Mouse (Mus musculus) limb, embryonic 10.5 days (tissue): ENCODE measurements around the gene Kctd12. TPM values are rescaled to one million over a fixed set of nuclear protein-coding genes. Genes with fewer than 3 reads are reported as not detected.

Experiments
- DNase-seq: peaks from one replicate; pipeline ENCODE4 v3.0.0-alpha.2; 2017; ENCODE audit warnings: low spot score
- H3K27ac ChIP-seq: fragments of 300-500 bp; sonication (generic); 2 replicates; pipeline ENCODE4 v1.5.1; 2016; ENCODE audit warnings: mild to moderate bottlenecking
- H3K27me3 ChIP-seq: fragments of 300-500 bp; sonication (generic); 2 replicates; pipeline ENCODE4 v1.6.1; 2016; ENCODE audit warnings: low read depth, mild to moderate bottlenecking; ENCODE audit not compliant: poor library complexity, severe bottlenecking
- H3K36me3 ChIP-seq: fragments of 300-500 bp; sonication (generic); 2 replicates; pipeline ENCODE4 v1.6.1; 2016; ENCODE audit warnings: mild to moderate bottlenecking, moderate library complexity
- H3K4me1 ChIP-seq: fragments of 300-500 bp; sonication (generic); 2 replicates; pipeline ENCODE4 v1.6.1; 2016
- H3K4me3 ChIP-seq: fragments of 300-500 bp; sonication (generic); 2 replicates; pipeline ENCODE4 v1.5.1; 2016; ENCODE audit warnings: mild to moderate bottlenecking, moderate library complexity
- H3K9me3 ChIP-seq: fragments of 300-500 bp; sonication (generic); replicated peaks from 2 replicates; pipeline ENCODE4 v1.6.1; 2016; ENCODE audit warnings: mild to moderate bottlenecking
- WGBS: fragments of 180-500 bp; shearing (Covaris S2); methylation state at CpG from one replicate; pipeline ENCODE4 v1.1.7; 2016; 5-methylcytosine and 5-hydroxymethylcytosine counted together
- polyA plus RNA-seq: library from polyadenylated mRNA; unstranded; fragments of >200 nt; fragmentation: Nextera tagmentation; extraction: Ambion mirVana; gene quantifications from 2 replicates; pipeline ENCODE4 v1.2.1, GENCODE M21; 2016

Kctd12 gene
- polyA plus RNA-seq: 5.3 and 8.2 TPM in 2 replicates

GRCm38 (mm10) chr14:102982627-102983540, at the start of gene Kctd12:
Gene Kctd12, minus strand, starts transcription at chr14:102982637.
- H3K36me3 ChIP-seq: no peaks in the 10 kb centered on the region
- peak; percentile 88 for DNase-seq
- H3K4me3 ChIP-seq: peak within 1 kb of the TSS; percentile 77
- no peaks in the 10 kb centered on the region for H3K9me3 ChIP-seq
- WGBS: 2% methylated on average over 61 of the region's 66 CpGs
- H3K27me3 ChIP-seq: peaks cover 21% of the 10 kb centered on the region; the same call in 1 of the 2 replicates
- H3K27ac ChIP-seq: peak within 1 kb of the TSS; percentile 91
- H3K4me1 ChIP-seq: peaks cover 29% of the 10 kb centered on the region

DNA sequence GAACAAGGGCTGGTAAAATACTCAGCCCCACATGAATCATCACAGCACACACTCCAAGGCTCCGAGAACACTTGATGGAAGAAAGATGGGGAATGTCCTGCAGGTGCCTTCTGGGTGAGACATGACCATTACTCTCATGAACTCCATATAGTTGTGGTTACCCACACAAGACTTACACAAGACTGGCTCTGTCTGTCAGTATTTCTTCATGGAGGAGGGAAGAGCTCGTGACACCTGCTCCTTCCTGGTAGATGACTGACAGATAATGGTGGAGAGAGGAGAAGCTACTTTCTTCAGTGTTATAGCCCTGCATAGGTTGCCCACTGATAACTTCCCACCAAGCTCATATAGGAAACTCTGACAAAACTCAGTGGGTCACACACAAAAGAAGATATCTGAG, 46.8 kb upstream of the Kctd12 start:
- Histone ChIP-seq H3K4me1 (no peaks in the 10 kb centered on the region), H3K36me3 (no peaks in the 10 kb centered on the region), H3K4me3 (no peak overlapping the region), H3K27ac (no peak overlapping the region), H3K9me3 (no peaks in the 10 kb centered on the region), H3K27me3 (no peaks in the 10 kb centered on the region)
- no peak for DNase-seq
- WGBS: 88% methylated on average over 2 of the region's 2 CpGs

- no peaks in the 10 kb centered on the region for H3K9me3 ChIP-seq
- H3K27ac ChIP-seq: no peak overlapping the region
- H3K27me3 ChIP-seq: no peaks in the 10 kb centered on the region
- no peak for DNase-seq
- no peaks in the 10 kb centered on the region for H3K4me1 ChIP-seq
- H3K4me3 ChIP-seq: no peak overlapping the region
- 77% methylated on average over 2 of the region's 2 CpGs for WGBS
- H3K36me3 ChIP-seq: no peaks in the 10 kb centered on the region
Observed at GRCm38 (mm10) chr14:103020046-103020445, 37.6 kb upstream of the Kctd12 start.

DNA sequence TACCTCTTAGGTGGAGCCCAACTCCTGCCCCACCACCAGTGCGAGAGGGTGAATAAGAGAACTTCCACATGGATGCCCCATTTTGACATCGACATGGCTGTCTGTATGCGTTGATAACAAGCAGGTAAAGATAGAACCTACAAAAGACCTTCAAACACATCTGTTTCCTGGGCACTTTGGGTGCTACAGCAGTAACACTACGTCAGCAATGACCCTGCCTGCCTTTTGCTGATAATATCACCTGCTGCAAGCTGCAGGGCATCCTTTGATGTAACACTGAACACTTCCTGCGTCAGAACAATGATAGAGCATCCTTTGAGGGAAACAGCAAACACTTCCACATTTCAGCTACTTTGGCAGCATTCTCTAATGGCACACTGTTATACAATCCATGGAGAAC, 34.6 kb upstream of the Kctd12 start:
- no peaks in the 10 kb centered on the region for H3K9me3 ChIP-seq
- DNase-seq: no peak
- H3K36me3 ChIP-seq: no peaks in the 10 kb centered on the region
- H3K27me3 ChIP-seq: no peaks in the 10 kb centered on the region
- 71% methylated on average over 5 of the region's 5 CpGs for WGBS
- H3K27ac ChIP-seq: no peak overlapping the region
- no peak overlapping the region for H3K4me3 ChIP-seq
- H3K4me1 ChIP-seq: 0 out of 2 replicates have a peak, but pooled peaks cover 6% of the 10 kb centered on the region

GRCm38 (mm10) chr14:103012563-103013150, 30.2 kb upstream of the Kctd12 start:
- no peaks in the 10 kb centered on the region for H3K36me3 ChIP-seq
- H3K27me3 ChIP-seq: no peaks in the 10 kb centered on the region
- no peak overlapping the region for H3K27ac ChIP-seq
- peak; percentile 51 for DNase-seq
- no peaks in the 10 kb centered on the region for H3K9me3 ChIP-seq
- peaks cover 9% of the 10 kb centered on the region; the same call in 1 of the 2 replicates for H3K4me1 ChIP-seq
- WGBS: 30% methylated on average over 4 of the region's 4 CpGs
- no peak overlapping the region for H3K4me3 ChIP-seq

GRCm38 (mm10) chr14:103011782-103012181, 29.3 kb upstream of the Kctd12 start:
- H3K4me3 ChIP-seq: no peak overlapping the region
- no peaks in the 10 kb centered on the region for H3K27me3 ChIP-seq
- H3K9me3 ChIP-seq: no peaks in the 10 kb centered on the region
- 42% methylated on average over 5 of the region's 5 CpGs for WGBS
- H3K36me3 ChIP-seq: no peaks in the 10 kb centered on the region
- H3K27ac ChIP-seq: no peak overlapping the region
- no peak for DNase-seq
- H3K4me1 ChIP-seq: peaks cover 9% of the 10 kb centered on the region; the same call in 1 of the 2 replicates

DNA sequence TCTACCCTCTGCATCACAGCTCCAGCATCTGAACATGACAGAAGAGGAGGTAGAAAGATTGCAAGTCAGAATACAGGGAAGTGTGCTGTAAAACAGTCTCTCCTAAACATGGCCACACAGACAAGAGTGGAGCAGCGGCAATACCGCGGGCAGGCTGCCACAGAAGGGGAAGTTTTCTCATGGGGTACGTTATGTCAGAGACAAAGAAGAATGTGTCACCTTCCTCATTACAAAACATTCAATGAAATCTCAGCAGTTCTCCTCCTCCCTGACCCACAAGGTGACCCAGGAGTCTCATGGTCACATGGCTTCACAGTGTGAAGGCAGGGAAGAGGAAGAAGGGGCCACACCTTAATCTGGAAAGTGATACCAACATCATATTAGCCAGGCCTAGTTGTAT, 25.3 kb upstream of the Kctd12 start:
- H3K27ac ChIP-seq: no peak overlapping the region
- no peak overlapping the region for H3K4me3 ChIP-seq
- peaks cover 4% of the 10 kb centered on the region; the same call in 1 of the 2 replicates for H3K4me1 ChIP-seq
- WGBS: 96% methylated on average over 4 of the region's 4 CpGs
- no peaks in the 10 kb centered on the region for H3K9me3 ChIP-seq
- no peaks in the 10 kb centered on the region for H3K27me3 ChIP-seq
- H3K36me3 ChIP-seq: no peaks in the 10 kb centered on the region
- no peak for DNase-seq

DNA sequence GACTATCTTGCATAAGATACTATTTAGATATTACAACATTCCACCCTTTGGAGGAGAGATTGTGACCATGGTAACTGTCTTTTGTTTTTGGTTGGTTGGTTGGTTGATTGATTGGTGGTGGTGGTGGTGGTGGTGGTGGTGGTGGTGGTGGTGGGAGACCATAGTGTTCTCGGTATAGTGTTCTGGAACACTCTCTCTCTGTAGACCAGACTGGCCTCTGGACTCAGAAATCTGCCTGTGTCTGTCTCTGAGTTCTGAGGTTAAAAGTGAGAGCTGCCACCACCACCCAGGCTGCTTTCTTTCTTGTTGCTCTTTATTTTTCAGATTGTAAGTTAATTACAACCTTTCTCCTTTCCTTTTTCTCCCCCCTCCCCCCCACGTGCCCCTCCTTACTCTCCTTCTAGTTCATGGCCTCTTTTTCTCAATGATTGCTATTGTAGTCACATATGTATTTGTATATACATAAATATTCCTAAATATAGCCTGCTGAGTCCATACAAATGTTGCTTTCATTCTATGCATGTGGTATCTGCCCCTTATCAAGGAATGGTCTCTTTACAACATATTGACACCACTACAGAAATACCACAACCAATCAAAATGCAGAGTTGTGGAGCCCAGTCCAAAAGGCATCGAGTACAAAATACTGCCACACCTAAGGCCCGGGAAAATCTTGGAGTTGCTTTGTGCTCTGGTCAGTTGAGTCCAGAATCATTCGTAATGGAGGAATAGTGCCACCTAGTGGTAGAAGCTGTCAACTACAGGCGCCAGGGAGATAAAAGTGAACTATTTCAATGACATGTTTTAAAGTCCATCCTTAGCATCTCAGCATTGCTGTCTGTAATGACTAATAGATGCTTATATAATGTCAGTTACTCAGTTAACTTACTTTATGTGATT, 12.5 kb upstream of the Kctd12 start:
- WGBS: 24% methylated on average over 6 of the region's 6 CpGs
- H3K4me1 ChIP-seq: peaks cover 10% of the 10 kb centered on the region
- H3K4me3 ChIP-seq: no peak overlapping the region
- H3K27me3 ChIP-seq: no peaks in the 10 kb centered on the region
- H3K36me3 ChIP-seq: no peaks in the 10 kb centered on the region
- DNase-seq: peak; percentile 81
- H3K27ac ChIP-seq: peak overlapping the region; percentile 46
- no peaks in the 10 kb centered on the region for H3K9me3 ChIP-seq

GRCm38 (mm10) chr14:102990765-102991164, 8.3 kb upstream of the Kctd12 start:
- no peak overlapping the region for H3K4me3 ChIP-seq
- peaks cover 10% of the 10 kb centered on the region for H3K4me1 ChIP-seq
- H3K27me3 ChIP-seq: no peaks in the 10 kb centered on the region
- DNase-seq: peak; percentile 18
- no peaks in the 10 kb centered on the region for H3K9me3 ChIP-seq
- no peak overlapping the region for H3K27ac ChIP-seq
- H3K36me3 ChIP-seq: no peaks in the 10 kb centered on the region
- WGBS: 79% methylated on average over 3 of the region's 3 CpGs

- H3K4me3 ChIP-seq: no peak overlapping the region
- peaks cover 10% of the 10 kb centered on the region for H3K4me1 ChIP-seq
- 88% methylated on average over 5 of the region's 5 CpGs for WGBS
- H3K9me3 ChIP-seq: no peaks in the 10 kb centered on the region
- DNase-seq: no peak
- no peaks in the 10 kb centered on the region for H3K36me3 ChIP-seq
- no peak overlapping the region for H3K27ac ChIP-seq
- H3K27me3 ChIP-seq: 0 out of 2 replicates have a peak, but pooled peaks cover under 1% of the 10 kb centered on the region
Observed at GRCm38 (mm10) chr14:102989866-102990265, 7.4 kb upstream of the Kctd12 start.

- H3K36me3 ChIP-seq: no peaks in the 10 kb centered on the region
- H3K4me1 ChIP-seq: peaks cover 10% of the 10 kb centered on the region
- no peak overlapping the region for H3K27ac ChIP-seq
- no peaks in the 10 kb centered on the region for H3K9me3 ChIP-seq
- H3K4me3 ChIP-seq: no peak overlapping the region
- peaks cover 4% of the 10 kb centered on the region; the same call in 1 of the 2 replicates for H3K27me3 ChIP-seq
- no peak for DNase-seq
- 85% methylated on average over 4 of the region's 4 CpGs for WGBS
Observed at GRCm38 (mm10) chr14:102989254-102989653, 6.8 kb upstream of the Kctd12 start.

GRCm38 (mm10) chr14:102987626-102988025, 5.2 kb upstream of the Kctd12 start:
- WGBS: 84% methylated on average over 5 of the region's 5 CpGs
- H3K27ac ChIP-seq: no peak overlapping the region
- H3K27me3 ChIP-seq: peaks cover 4% of the 10 kb centered on the region; the same call in 1 of the 2 replicates
- DNase-seq: no peak
- no peaks in the 10 kb centered on the region for H3K36me3 ChIP-seq
- H3K4me3 ChIP-seq: no peak overlapping the region
- peaks cover 17% of the 10 kb centered on the region for H3K4me1 ChIP-seq
- H3K9me3 ChIP-seq: no peaks in the 10 kb centered on the region
